Mouse (Mus musculus) embryonic facial prominence, embryonic 14.5 days (tissue): ENCODE results near the gene Gm20388. TPM values are rescaled to one million over a fixed set of nuclear protein-coding genes. Genes with fewer than 3 reads are reported as not detected.

Experiments used
- ATAC-seq: fragments of 200-750 bp; cut with Nextera tagmentation; 2 replicates; pipeline ENCODE4 v1.8.0; 2017; ENCODE audit warnings: low read depth, moderate number of reproducible peaks, moderate TSS enrichment
- DNase-seq: peaks from one replicate; pipeline ENCODE4 v3.0.0-alpha.2; 2015; ENCODE audit warnings: low spot score
- H3K27ac ChIP-seq: fragments of 300-500 bp; sonication (generic); replicated peaks from 2 replicates; pipeline ENCODE4 v1.5.1; 2014; ENCODE audit warnings: low read depth, mild to moderate bottlenecking, low read length, moderate library complexity
- H3K27me3 ChIP-seq: fragments of 300-500 bp; sonication (generic); replicated peaks from 2 replicates; pipeline ENCODE4 v1.6.1; 2014; ENCODE audit warnings: low read length; ENCODE audit not compliant: control insufficient read depth, insufficient read depth
- H3K36me3 ChIP-seq: fragments of 300-500 bp; sonication (generic); 2 replicates; pipeline ENCODE4 v1.6.1; 2014; ENCODE audit warnings: low read length, mixed read lengths; ENCODE audit not compliant: control insufficient read depth, insufficient read depth
- H3K4me1 ChIP-seq: fragments of 300-500 bp; sonication (generic); 2 replicates; pipeline ENCODE4 v1.6.1; 2014; ENCODE audit warnings: antibody characterized with exemption, low read length; ENCODE audit not compliant: control insufficient read depth, insufficient read depth
- H3K4me2 ChIP-seq: fragments of 300-500 bp; sonication (generic); 2 replicates; pipeline ENCODE4 v1.6.1; 2014; ENCODE audit warnings: low read depth, mild to moderate bottlenecking, low read length, moderate library complexity, mixed read lengths
- H3K4me3 ChIP-seq: fragments of 300-500 bp; sonication (generic); 2 replicates; pipeline ENCODE4 v1.5.1; 2014; ENCODE audit warnings: low read depth, mild to moderate bottlenecking, low read length
- H3K9ac ChIP-seq: fragments of 300-500 bp; sonication (generic); 2 replicates; pipeline ENCODE4 v1.6.1; 2014; ENCODE audit warnings: low read depth, mild to moderate bottlenecking, low read length, moderate library complexity, mixed read lengths
- H3K9me3 ChIP-seq: fragments of 300-500 bp; sonication (generic); 2 replicates; pipeline ENCODE4 v1.6.1; 2016; ENCODE audit warnings: low read length; ENCODE audit not compliant: control insufficient read depth
- WGBS: fragments of 180-500 bp; shearing (Covaris S2); extraction: QIAGEN DNeasy Blood & Tissue Kit; methylation state at CpG from one replicate; pipeline ENCODE4 v1.1.7; 2014; 5-methylcytosine and 5-hydroxymethylcytosine counted together
- polyA plus RNA-seq: library from polyadenylated mRNA; unstranded; fragments of >200 nt; fragmentation: Nextera tagmentation; extraction: Ambion mirVana; gene quantifications from 2 replicates; pipeline ENCODE4 v1.2.1, GENCODE M21; 2014

Gm20388 gene
- polyA plus RNA-seq, 1 experiment from 2014 or later = not detected

- Histone ChIP-seq H3K4me2 (no peak overlapping the region), H3K9ac (no peak overlapping the region), H3K27me3 (no peaks in the 10 kb centered on the region), H3K4me3 (no peak overlapping the region), H3K9me3 (no peaks in the 10 kb centered on the region), H3K4me1 (peaks cover 5% of the 10 kb centered on the region), H3K36me3 (peaks cover 48% of the 10 kb centered on the region), H3K27ac (no peak overlapping the region)
- whole genome bisulfite sequencing = 83% methylated on average over 13 of the region's 13 CpGs
- ATAC-seq (no peak), DNase-seq (no peak)
Measured at GRCm38 (mm10) chr8:122437708-122438331, 2527.2 kb downstream of the Gm20388 start.

- Histone ChIP-seq H3K36me3 (peaks cover 42% of the 10 kb centered on the region), H3K4me2 (no peak overlapping the region), H3K9me3 (no peaks in the 10 kb centered on the region), H3K4me3 (no peak overlapping the region), H3K4me1 (peaks cover 5% of the 10 kb centered on the region), H3K27me3 (no peaks in the 10 kb centered on the region), H3K9ac (no peak overlapping the region), H3K27ac (no peak overlapping the region)
- 94% methylated on average over 16 of the region's 16 CpGs for WGBS
- no peak for ATAC-seq
- no peak for DNase-seq
Measured at GRCm38 (mm10) chr8:122439336-122439735, 2528.7 kb downstream of the Gm20388 start.

GRCm38 (mm10) chr8:122441326-122441725 lies 2530.7 kb downstream of the Gm20388 start:
- Histone ChIP-seq H3K27ac (no peak overlapping the region), H3K9ac (0 out of 2 replicates have a peak overlapping the region, but pooled peaks have one; percentile 30), H3K36me3 (peaks cover 24% of the 10 kb centered on the region), H3K4me3 (no peak overlapping the region), H3K9me3 (no peaks in the 10 kb centered on the region), H3K27me3 (no peaks in the 10 kb centered on the region), H3K4me2 (no peak overlapping the region), H3K4me1 (peaks cover 15% of the 10 kb centered on the region)
- ATAC-seq = no peak
- no peak for DNase-seq
- 100% methylated on average over 1 of the region's 1 CpGs for WGBS

GRCm38 (mm10) chr8:122442356-122442755 lies 2531.7 kb downstream of the Gm20388 start:
- ATAC-seq = no peak
- Histone ChIP-seq H3K4me1 (peaks cover 15% of the 10 kb centered on the region), H3K4me3 (peak overlapping the region; percentile 56), H3K27ac (no peak overlapping the region), H3K27me3 (no peaks in the 10 kb centered on the region), H3K4me2 (peak overlapping the region; percentile 97), H3K36me3 (peaks cover 14% of the 10 kb centered on the region; the same call in 1 of the 2 replicates), H3K9me3 (no peaks in the 10 kb centered on the region), H3K9ac (peak overlapping the region; percentile 73)
- no peak for DNase-seq
- WGBS = 18% methylated on average over 7 of the region's 7 CpGs

GRCm38 (mm10) chr8:122442781-122443180 lies 2532.1 kb downstream of the Gm20388 start:
- peaks cover 15% of the 10 kb centered on the region for H3K4me1 ChIP-seq
- no peaks in the 10 kb centered on the region for H3K27me3 ChIP-seq
- WGBS = 1% methylated on average over 8 of the region's 12 CpGs
- peaks cover 12% of the 10 kb centered on the region; the same call in 1 of the 2 replicates for H3K36me3 ChIP-seq
- peak overlapping the region; percentile 71; the same call in 1 of the 2 replicates for H3K27ac ChIP-seq
- no peaks in the 10 kb centered on the region for H3K9me3 ChIP-seq
- H3K9ac ChIP-seq = peak overlapping the region; percentile 73
- no peak for DNase-seq
- H3K4me2 ChIP-seq = peak overlapping the region; percentile 97
- H3K4me3 ChIP-seq = peak overlapping the region; percentile 56
- peak; percentile 4; the same call in 1 of the 2 replicates for ATAC-seq

GRCm38 (mm10) chr8:122443262-122444006 lies 2532.8 kb downstream of the Gm20388 start, which contains the start of gene Mvd:
TSS of gene Mvd (minus strand) at chr8:122443422.
- 0 out of 2 replicates have a peak, but pooled peaks cover 7% of the 10 kb centered on the region for H3K36me3 ChIP-seq
- DNase-seq (peak; percentile 100), ATAC-seq (peak; percentile 99)
- H3K9ac ChIP-seq = peak within 1 kb of the TSS; percentile 73
- no peaks in the 10 kb centered on the region for H3K27me3 ChIP-seq
- H3K27ac ChIP-seq = peak within 1 kb of the TSS; percentile 91
- H3K4me3 ChIP-seq = peak within 1 kb of the TSS; percentile 56
- WGBS = under 1% methylated on average over 47 of the region's 47 CpGs
- no peaks in the 10 kb centered on the region for H3K9me3 ChIP-seq
- H3K4me1 ChIP-seq = peaks cover 15% of the 10 kb centered on the region
- peak within 1 kb of the TSS; percentile 97 for H3K4me2 ChIP-seq

GRCm38 (mm10) chr8:122444058-122444748 lies 2533.6 kb downstream of the Gm20388 start:
- 4% methylated on average over 19 of the region's 19 CpGs for WGBS
- peak; percentile 94 for DNase-seq
- peaks cover 15% of the 10 kb centered on the region for H3K4me1 ChIP-seq
- H3K4me2 ChIP-seq = peak overlapping the region; percentile 82
- no peaks in the 10 kb centered on the region for H3K9me3 ChIP-seq
- ATAC-seq = peak; percentile 39
- peak overlapping the region; percentile 56 for H3K4me3 ChIP-seq
- peak overlapping the region; percentile 71 for H3K9ac ChIP-seq
- H3K36me3 ChIP-seq = 0 out of 2 replicates have a peak, but pooled peaks cover 6% of the 10 kb centered on the region
- peak overlapping the region; percentile 91 for H3K27ac ChIP-seq
- no peaks in the 10 kb centered on the region for H3K27me3 ChIP-seq

- Histone ChIP-seq H3K9me3 (no peaks in the 10 kb centered on the region), H3K4me2 (peak overlapping the region; percentile 82), H3K27ac (no peak overlapping the region), H3K27me3 (no peaks in the 10 kb centered on the region), H3K4me3 (no peak overlapping the region), H3K4me1 (peaks cover 15% of the 10 kb centered on the region), H3K9ac (no peak overlapping the region), H3K36me3 (no peaks in the 10 kb centered on the region)
- ATAC-seq = no peak
- DNase-seq = no peak
- WGBS = 55% methylated on average over 3 of the region's 3 CpGs
Measured at GRCm38 (mm10) chr8:122445203-122445602, 2534.6 kb downstream of the Gm20388 start.
